Mouse (Mus musculus): ENCODE results near the gene Cyth1.

DNA sequence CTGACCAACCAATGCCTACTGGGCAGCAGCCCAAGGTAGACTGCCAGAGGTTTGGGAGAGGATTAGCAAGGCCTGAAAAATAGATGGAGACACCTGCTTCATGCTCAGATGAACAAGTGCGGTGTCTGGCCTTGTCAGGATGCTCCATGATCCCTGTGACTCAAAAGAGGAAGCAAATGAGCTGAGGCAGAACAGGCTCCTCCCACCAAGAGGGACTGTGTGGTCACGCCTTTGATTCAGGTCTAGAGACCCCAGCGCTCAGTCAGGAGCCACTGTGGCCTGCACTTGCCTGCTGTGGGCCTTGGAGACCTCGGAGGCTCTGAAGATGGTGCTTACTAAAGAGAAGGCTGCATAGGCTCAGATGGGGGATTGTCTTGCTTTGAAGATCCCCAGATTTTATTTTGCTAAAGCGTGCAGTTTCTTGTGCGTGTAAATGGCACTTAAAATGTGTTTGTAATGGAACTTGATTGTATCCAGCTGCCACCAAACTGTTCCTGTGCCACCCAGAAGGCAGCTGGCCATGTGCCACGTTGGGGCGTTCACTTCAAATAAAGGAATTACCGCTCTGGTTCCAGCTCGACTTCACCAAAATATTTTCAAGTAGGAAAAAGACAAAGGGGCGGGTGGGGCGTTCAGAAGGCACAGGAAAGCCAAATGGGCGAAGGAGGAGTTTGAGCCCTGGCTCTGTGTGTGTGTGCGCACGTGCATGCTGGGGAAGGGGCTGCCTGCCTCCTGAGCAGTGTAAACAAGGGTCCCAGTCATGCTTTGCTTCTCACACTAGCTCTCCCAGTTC, 6.0 kb upstream of the Cyth1 start:
- TF ChIP-seq CTCF (conservative IDR thresholded peaks at IDR 0.05; ENCODE audit: insufficient read depth, insufficient read length, low read depth, low read length) (no peak), POLR2A (IDR thresholded peaks at IDR 0.05; ENCODE audit: low read depth, low read length) (no peak)

Measured in kidney, adult 2 months (tissue).